Mouse (Mus musculus): ENCODE measurements at regions not wholly inside any gene's neighbourhood (a gene's known extent, or its start where the extent isn't known, plus 50 kb on each side); places are given as distances from the start of the nearest gene placed in this dataset.

DNA sequence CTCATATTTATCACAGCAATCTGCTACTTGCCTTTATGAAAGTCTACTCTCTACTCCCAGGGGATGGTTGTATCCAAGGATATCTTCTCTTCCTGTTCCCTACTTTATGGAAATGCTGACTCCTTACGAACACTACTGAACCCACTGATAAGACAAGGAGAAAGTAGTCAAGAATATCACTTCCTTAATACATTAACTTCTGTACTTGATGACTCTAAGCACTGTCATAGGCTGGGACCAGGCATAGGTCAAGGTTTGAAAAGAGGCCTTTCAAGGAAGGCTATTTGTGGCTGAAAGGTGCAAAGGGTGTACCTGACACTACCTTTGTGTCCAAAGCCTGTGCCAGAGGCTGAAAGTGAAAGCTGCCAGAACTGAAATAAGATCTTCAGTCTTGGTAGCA is 164.2 kb upstream of the S100g start:
- no peak for TF ChIP-seq CTCF (IDR thresholded peaks at IDR 0.05; ENCODE audit: low read depth)
- TF ChIP-seq EP300 (IDR thresholded peaks at IDR 0.05; ENCODE audit: low read depth) = no peak
